Mouse (Mus musculus) heart, embryonic 14.5 days (tissue): ENCODE results near the gene Vegfd. TPM values are rescaled to one million over a fixed set of nuclear protein-coding genes. Genes with fewer than 3 reads are reported as not detected.

ENCODE experiments used
- ATAC-seq: fragments of 200-750 bp; cut with Nextera tagmentation; 2 replicates; pipeline ENCODE4 v1.8.0; 2017; ENCODE audit warnings: low read depth, moderate TSS enrichment; ENCODE audit not compliant: insufficient number of reproducible peaks, insufficient read depth, low FRiP score
- H3K27ac ChIP-seq, 2 experiments: fragments of 200-500 bp in 1 of 2; fragments of 300-500 bp in 1 of 2; sonication (generic) in 1 of 2; replicated peaks in 1 of 2; 2 replicates each; pipeline ENCODE4 v1.5.1; 2012 to 2014; ENCODE audit warnings: low read depth in 2 of 2, low read length in 2 of 2, control low read depth in 1 of 2, mild to moderate bottlenecking in 1 of 2, mixed read lengths in 1 of 2; ENCODE audit not compliant: control insufficient read depth in 1 of 2, insufficient read depth in 1 of 2
- H3K27me3 ChIP-seq: fragments of 300-500 bp; sonication (generic); 2 replicates; pipeline ENCODE4 v1.6.1; 2014; ENCODE audit warnings: mild to moderate bottlenecking, low read length, control low read depth; ENCODE audit not compliant: control insufficient read depth, insufficient read depth
- H3K36me3 ChIP-seq: fragments of 300-500 bp; sonication (generic); 2 replicates; pipeline ENCODE4 v1.6.1; 2014; ENCODE audit warnings: mild to moderate bottlenecking, control low read depth, low read length, mixed read lengths; ENCODE audit not compliant: control insufficient read depth, insufficient read depth
- H3K4me1 ChIP-seq, 2 experiments: fragments of 200-500 bp in 1 of 2; fragments of 300-500 bp in 1 of 2; sonication (generic) in 1 of 2; 2 replicates each; pipeline ENCODE4 v1.6.1; 2012 to 2014; ENCODE audit warnings: low read length in 2 of 2, control low read depth in 1 of 2, mixed read lengths in 1 of 2; ENCODE audit not compliant: control insufficient read depth in 2 of 2, insufficient read depth in 2 of 2
- H3K4me2 ChIP-seq: fragments of 300-500 bp; sonication (generic); 2 replicates; pipeline ENCODE4 v1.6.1; 2014; ENCODE audit warnings: mild to moderate bottlenecking, low read length
- H3K4me3 ChIP-seq, 2 experiments: fragments of 200-500 bp in 1 of 2; fragments of 300-500 bp in 1 of 2; sonication (generic) in 1 of 2; 2 replicates each; pipeline ENCODE4 v1.5.1; 2012 to 2014; ENCODE audit warnings: low read length in 2 of 2, mild to moderate bottlenecking in 2 of 2, control low read depth in 1 of 2, low read depth in 1 of 2, moderate library complexity in 1 of 2; ENCODE audit not compliant: control insufficient read depth in 1 of 2, insufficient read depth in 1 of 2
- H3K9ac ChIP-seq: fragments of 300-500 bp; sonication (generic); 2 replicates; pipeline ENCODE4 v1.6.1; 2014; ENCODE audit warnings: mild to moderate bottlenecking, low read length
- H3K9me3 ChIP-seq: fragments of 300-500 bp; sonication (generic); 2 replicates; pipeline ENCODE4 v1.6.1; 2016; ENCODE audit warnings: low read length, control low read depth; ENCODE audit not compliant: control insufficient read depth
- WGBS: fragments of 180-500 bp; shearing (Covaris S2); extraction: QIAGEN DNeasy Blood & Tissue Kit; methylation state at CpG from one replicate; pipeline ENCODE4 v1.1.7; 2014; 5-methylcytosine and 5-hydroxymethylcytosine counted together
- polyA plus RNA-seq: library from polyadenylated mRNA; unstranded; fragments of >200 nt; fragmentation: Nextera tagmentation; extraction: Ambion mirVana; gene quantifications from 2 replicates; pipeline ENCODE4 v1.2.1, GENCODE M21; 2014

Vegfd gene
- polyA plus RNA-seq, 1 experiment from 2014 or later, result 4.5 TPM

- H3K4me3 ChIP-seq, result no peak overlapping the region
- H3K9ac ChIP-seq, result no peak overlapping the region
- WGBS, result 70% methylated on average over 10 of the region's 10 CpGs
- peaks cover 1 to 6% of the 10 kb centered on the region in 2 experiments; a peak in 2 of 4 replicates for H3K4me1 ChIP-seq
- H3K9me3 ChIP-seq, result no peaks in the 10 kb centered on the region
- H3K4me2 ChIP-seq, result no peak overlapping the region
- no peaks in the 10 kb centered on the region for H3K36me3 ChIP-seq
- ATAC-seq, result no peak
- no peaks in the 10 kb centered on the region for H3K27me3 ChIP-seq
- H3K27ac ChIP-seq, result no peak overlapping the region
Measured at GRCm38 (mm10) chrX:164446106-164446551, 73.0 kb downstream of the Vegfd start.

DNA sequence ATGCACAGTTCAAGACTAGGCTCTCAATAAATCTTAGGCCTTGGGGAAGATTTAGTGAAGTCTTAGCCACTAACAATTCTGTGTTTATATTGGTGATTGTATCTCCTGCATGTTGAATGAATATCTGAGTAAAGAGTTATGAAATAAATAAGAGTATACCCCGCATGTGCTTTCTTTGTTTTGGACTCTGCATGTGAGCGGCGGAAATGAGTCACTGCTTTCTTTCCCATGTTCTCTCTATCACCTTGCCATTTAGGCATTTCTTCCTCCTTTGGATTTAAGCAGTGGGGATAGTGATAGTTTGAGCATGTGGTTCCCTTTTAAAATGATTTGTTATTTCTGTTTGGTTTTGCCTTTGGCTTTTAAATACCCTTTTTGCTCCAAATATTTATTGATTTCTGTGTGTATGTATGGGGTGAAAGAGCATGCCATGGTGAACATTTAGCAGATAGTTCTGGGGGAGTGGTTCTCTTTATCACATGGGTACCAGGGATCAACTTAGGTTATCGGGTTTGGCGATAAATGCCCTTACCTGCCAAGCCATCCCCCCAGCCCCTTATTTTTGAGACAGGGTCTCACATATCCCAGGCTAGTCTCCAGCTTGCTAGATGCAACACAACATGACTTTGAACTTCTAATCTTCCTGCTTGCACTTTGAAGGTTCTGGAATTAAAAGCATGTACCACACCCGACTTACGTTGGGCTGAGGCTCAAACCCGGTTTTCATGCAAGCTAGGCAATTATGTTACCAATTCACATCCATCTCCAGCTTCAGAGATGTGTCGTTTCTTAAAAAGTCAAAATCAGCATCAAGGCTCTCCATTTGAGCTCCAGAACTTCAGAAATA, 73.9 kb downstream of the Vegfd start:
- H3K4me3 ChIP-seq, result no peak overlapping the region
- no peak for ATAC-seq
- H3K9me3 ChIP-seq, result no peaks in the 10 kb centered on the region
- no peaks in the 10 kb centered on the region for H3K27me3 ChIP-seq
- peaks cover 0 to 2% of the 10 kb centered on the region in 2 experiments; a peak in 2 of 4 replicates for H3K4me1 ChIP-seq
- WGBS, result 77% methylated on average over 9 of the region's 9 CpGs
- no peak overlapping the region for H3K9ac ChIP-seq
- H3K36me3 ChIP-seq, result no peaks in the 10 kb centered on the region
- no peak overlapping the region for H3K4me2 ChIP-seq
- H3K27ac ChIP-seq, result no peak overlapping the region

- H3K9ac ChIP-seq, result no peak overlapping the region
- H3K4me1 ChIP-seq, result peaks cover 0 to 2% of the 10 kb centered on the region in 2 experiments; a peak in 2 of 4 replicates
- no peak overlapping the region for H3K4me2 ChIP-seq
- no peaks in the 10 kb centered on the region for H3K9me3 ChIP-seq
- no peaks in the 10 kb centered on the region for H3K36me3 ChIP-seq
- 74% methylated on average over 2 of the region's 2 CpGs for WGBS
- ATAC-seq, result no peak
- H3K4me3 ChIP-seq, result no peak overlapping the region
- H3K27ac ChIP-seq, result no peak overlapping the region
- H3K27me3 ChIP-seq, result no peaks in the 10 kb centered on the region
Measured at GRCm38 (mm10) chrX:164447682-164448071, 74.5 kb downstream of the Vegfd start.

DNA sequence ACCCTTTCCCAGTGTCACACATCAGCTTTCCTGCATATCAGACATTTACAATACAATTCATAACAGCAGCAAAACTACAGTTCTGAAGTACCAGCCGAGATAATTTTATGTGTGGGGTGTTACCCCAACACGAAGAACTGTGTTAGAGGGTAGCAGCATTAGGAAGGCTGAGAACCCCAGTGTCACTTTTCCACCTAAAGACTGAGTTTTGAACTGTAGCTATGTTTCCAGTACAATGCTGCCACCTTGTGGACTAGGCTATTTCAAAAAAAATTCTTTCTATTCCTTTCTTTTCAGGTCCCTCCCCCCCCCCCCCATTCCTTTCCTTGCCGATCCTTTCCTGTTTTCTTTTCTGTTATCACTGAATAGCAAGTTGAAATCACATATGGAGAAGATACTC, 76.0 kb downstream of the Vegfd start:
- Histone ChIP-seq H3K9ac (no peak overlapping the region), H3K4me3 (no peak overlapping the region), H3K36me3 (no peaks in the 10 kb centered on the region), H3K4me1 (no peaks in the 10 kb centered on the region), H3K4me2 (no peak overlapping the region), H3K27me3 (no peaks in the 10 kb centered on the region), H3K9me3 (no peaks in the 10 kb centered on the region), H3K27ac (no peak overlapping the region)
- no peak for ATAC-seq
- WGBS, result 20% methylated on average over 3 of the region's 3 CpGs

Other genes starting within 250 kb of the Vegfd start
- gene Ace2, start 234.0 kb upstream of the Vegfd start, polyA plus RNA-seq, result 0.09 TPM in 1 of 2 replicates, not detected in the other
- gene Bmx, start 115.2 kb upstream of the Vegfd start, polyA plus RNA-seq, result 7.2 and 9.1 TPM in 2 replicates
- 6.5 and 8.0 TPM in 2 replicates for gene Pir, start 104.0 kb upstream of the Vegfd start, polyA plus RNA-seq
- 7.9 and 8.1 TPM in 2 replicates for gene Piga, start 46.4 kb downstream of the Vegfd start, polyA plus RNA-seq
- 45.4 and 50.1 TPM in 2 replicates for gene Asb11, start 63.6 kb downstream of the Vegfd start, polyA plus RNA-seq
- gene Asb9, start 132.9 kb downstream of the Vegfd start, polyA plus RNA-seq, result not detected in 2 replicates